9 mouse cellular contexts compared by ENCODE assay signal in genomic region chr17:12327847-12328518, GRCm38 (mm10). TPM values are rescaled to one million over a fixed set of nuclear protein-coding genes. Genes with fewer than 3 reads are reported as not detected.
DNase-seq lines count a peak whose midpoint lies in the region; ATAC-seq and TF ChIP-seq lines count a peak whose summit lies in the region.
"Had no signal": no experiment of that assay in that cellular context is flagged by ENCODE, and none has a peak within 500 bp of the region (broad histone marks: within the 10 kb centered on the region; RNA-seq: fewer than 3 reads in every experiment).

No protein-coding gene starts in this region.

- 32% methylated on average over 14 of the region's 14 CpGs for WGBS in liver, embryonic 16.5 days (ENCODE audit: insufficient replicate concordance)
- 46% methylated on average over 14 of the region's 14 CpGs for WGBS in liver, embryonic 12.5 days (ENCODE audit: insufficient replicate concordance)
- whole genome bisulfite sequencing in heart, embryonic 14.5 days = 14% methylated on average over 14 of the region's 14 CpGs

- H3K27me3 ChIP-seq in liver, embryonic 16.5 days (ENCODE audit: control insufficient read depth, insufficient read depth, low read depth, low read length) = no peaks in the 10 kb centered on the region
- peaks cover 5% of the 10 kb centered on the region; the same call in 1 of the 2 replicates for H3K27me3 ChIP-seq in liver, embryonic 12.5 days (replicated peaks)
- no peaks in the 10 kb centered on the region for H3K27me3 ChIP-seq in heart, embryonic 14.5 days (ENCODE audit: control insufficient read depth, insufficient read depth, low read length)
- H3K27me3 ChIP-seq in myocyte (ENCODE audit: control insufficient read depth, insufficient read depth, insufficient read length) = no peaks in the 10 kb centered on the region

- no peak overlapping the region for H3K4me2 ChIP-seq in liver, embryonic 16.5 days (ENCODE audit: low read depth, low read length)
- no peak overlapping the region for H3K4me2 ChIP-seq in liver, embryonic 12.5 days
- peak overlapping the region; percentile 42 for H3K4me2 ChIP-seq in heart, embryonic 14.5 days (ENCODE audit: low read length)
- peak overlapping the region; percentile 61 for H3K4me2 ChIP-seq in myocyte (ENCODE audit: low read depth)

- ATAC-seq in liver, embryonic 16.5 days (ENCODE audit: low read depth) = peak; percentile 68
- no peak for ATAC-seq in liver, embryonic 12.5 days
- ATAC-seq in heart, embryonic 14.5 days (ENCODE audit: insufficient number of reproducible peaks, insufficient read depth, low FRiP score, low read depth) = peak; percentile 62; the same call in 1 of the 2 replicates
- ATAC-seq in activated CD4-positive, CD25-positive, alpha-beta regulatory T cell, adult 4 months = no peak

- H3K36me3 ChIP-seq in liver, embryonic 16.5 days (ENCODE audit: control insufficient read depth, insufficient read depth) = no peaks in the 10 kb centered on the region
- no peaks in the 10 kb centered on the region for H3K36me3 ChIP-seq in liver, embryonic 12.5 days
- peaks cover 9% of the 10 kb centered on the region; the same call in 1 of the 2 replicates for H3K36me3 ChIP-seq in heart, embryonic 14.5 days (ENCODE audit: control insufficient read depth, insufficient read depth, low read length)
- no peaks in the 10 kb centered on the region for H3K36me3 ChIP-seq in myocyte (ENCODE audit: control insufficient read depth, insufficient read depth)

- DNase-seq in embryo, embryonic 11.5 days (ENCODE audit: low read depth, low spot score) = peak; percentile 22
- peak; percentile 83 for DNase-seq in kidney, postnatal 10 days
- no peak for DNase-seq in layer of hippocampus, postnatal 36 days

- no peak overlapping the region for H3K27ac ChIP-seq in liver, embryonic 16.5 days (ENCODE audit: low read length)
- no peak overlapping the region for H3K27ac ChIP-seq in liver, embryonic 12.5 days
- peak overlapping the region; percentile 71 to 73 for H3K27ac ChIP-seq in heart, embryonic 14.5 days (replicated peaks in 1 of 2; ENCODE audit: control insufficient read depth in 1 of 2, insufficient read depth in 1 of 2, low read depth in 2 of 2, low read length in 2 of 2)
- H3K27ac ChIP-seq: liver, embryonic 14.5 days had no signal

- H3K4me3 ChIP-seq in liver, embryonic 16.5 days (ENCODE audit: low read depth, low read length) = no peak overlapping the region
- H3K4me3 ChIP-seq in liver, embryonic 12.5 days = no peak overlapping the region
- H3K4me3 ChIP-seq in heart, embryonic 14.5 days (ENCODE audit: control insufficient read depth in 1 of 2, insufficient read depth in 1 of 2, low read depth in 1 of 2, low read length in 2 of 2) = no peak overlapping the region
- H3K4me3 ChIP-seq in myocyte = no peak overlapping the region

- no peak overlapping the region for H3K9ac ChIP-seq in liver, embryonic 16.5 days (ENCODE audit: low read depth, low read length)
- H3K9ac ChIP-seq in liver, embryonic 12.5 days = no peak overlapping the region
- H3K9ac ChIP-seq in heart, embryonic 14.5 days (ENCODE audit: low read length) = peak overlapping the region; percentile 45
- H3K9ac ChIP-seq: liver, embryonic 14.5 days had no signal

- no peaks in the 10 kb centered on the region for H3K9me3 ChIP-seq in liver, embryonic 16.5 days (replicated peaks; ENCODE audit: control insufficient read depth, low read length)
- no peaks in the 10 kb centered on the region for H3K9me3 ChIP-seq in liver, embryonic 12.5 days (replicated peaks)
- H3K9me3 ChIP-seq in heart, embryonic 14.5 days (ENCODE audit: control insufficient read depth, low read length) = no peaks in the 10 kb centered on the region

- H3K79me2 ChIP-seq in myocyte (ENCODE audit: control insufficient read depth, insufficient read depth) = no peaks in the 10 kb centered on the region

- H3K4me1 ChIP-seq in liver, embryonic 16.5 days (ENCODE audit: control insufficient read depth, low read depth, low read length) = no peaks in the 10 kb centered on the region
- H3K4me1 ChIP-seq in liver, embryonic 12.5 days = no peaks in the 10 kb centered on the region; the same call in 1 of the 2 replicates
- H3K4me1 ChIP-seq in heart, embryonic 14.5 days (ENCODE audit: control insufficient read depth in 2 of 2, insufficient read depth in 2 of 2, low read length in 2 of 2) = peaks cover 25 to 29% of the 10 kb centered on the region in 2 experiments

- no peak for TF ChIP-seq POLR2A in myocyte (IDR thresholded peaks at IDR 0.05; ENCODE audit: insufficient read length, low read depth)

- H3ac ChIP-seq in myocyte (ENCODE audit: control insufficient read depth, insufficient read length) = no peak overlapping the region

TF ChIP-seq in myocyte, 11 proteins besides CTCF, POLR2A, EP300 and RAD21:
- TF ChIP-seq CEBPB (IDR thresholded peaks at IDR 0.05; ENCODE audit: insufficient read depth, poor library complexity, severe bottlenecking) = no peak
- TF ChIP-seq MAX (IDR thresholded peaks at IDR 0.05; ENCODE audit: low read depth) = peak; percentile 66
- peak; percentile 12 to 73 (median 19) for TF ChIP-seq MYOG (IDR thresholded peaks at IDR 0.05; ENCODE audit: control insufficient read depth in 1 of 3, insufficient read depth in 1 of 3, insufficient read length in 2 of 3, low read depth in 2 of 3)
- peak; percentile 78 for TF ChIP-seq USF1 (IDR thresholded peaks at IDR 0.05; ENCODE audit: low read depth)
- TF ChIP-seq SRF (IDR thresholded peaks at IDR 0.05; ENCODE audit: control insufficient read depth, insufficient read length, low read depth) = no peak
- TF ChIP-seq MYOD1 (IDR thresholded peaks at IDR 0.05; ENCODE audit: control insufficient read depth in 1 of 3, insufficient read length in 2 of 3, low read depth in 2 of 3) = peak in 2 of 3 experiments; percentile 58 to 65

RNA-seq across cellular contexts. Expression of gene Map3k4, which starts 9.4 kb away (rescaled TPM):
- polyA plus RNA-seq in liver, embryonic 16.5 days (2015; fragmentation: Nextera tagmentation; extraction: Ambion mirVana) = 9.5 and 9.9 TPM in 2 replicates
- 23.0 and 24.2 TPM in 2 replicates for polyA plus RNA-seq in liver, embryonic 12.5 days (2016; fragmentation: Nextera tagmentation; extraction: Ambion mirVana)
- polyA plus RNA-seq in heart, embryonic 14.5 days (2014; fragmentation: Nextera tagmentation; extraction: Ambion mirVana) = 34.3 and 39.2 TPM in 2 replicates
- polyA plus RNA-seq in myocyte (2012; fragmentation: generic; extraction: Trizol) = 19.6 TPM
- 10 to 100 TPM; 10.0 to 11.9 TPM for polyA plus RNA-seq in activated CD4-positive, CD25-positive, alpha-beta regulatory T cell, adult 4 months (2017; shearing (Covaris generic))
- total RNA-seq in layer of hippocampus, postnatal 36 days (2021) = 10 to 100 TPM; 63.5 to 78.5 TPM

RNA-seq across cellular contexts. Expression of gene Plg, which starts 50.4 kb away (rescaled TPM):
- 472 and 552 TPM in 2 replicates for polyA plus RNA-seq in liver, embryonic 16.5 days (2015; fragmentation: Nextera tagmentation; extraction: Ambion mirVana)
- polyA plus RNA-seq in liver, embryonic 12.5 days (2016; fragmentation: Nextera tagmentation; extraction: Ambion mirVana) = 139 and 140 TPM in 2 replicates
- polyA plus RNA-seq in heart, embryonic 14.5 days (2014; fragmentation: Nextera tagmentation; extraction: Ambion mirVana) = not detected in 2 replicates
- polyA plus RNA-seq in myocyte (2012; fragmentation: generic; extraction: Trizol) = not detected
- polyA plus RNA-seq in activated CD4-positive, CD25-positive, alpha-beta regulatory T cell, adult 4 months (2017; shearing (Covaris generic)) = not detected
- not detected for total RNA-seq in layer of hippocampus, postnatal 36 days (2021)

Comparison
In these comparisons a context has a peak if more than half of its experiments do, and no peak if none do; other contexts are left out.
1. ATAC-seq: peak in liver, embryonic 16.5 days (single experiment) and heart, embryonic 14.5 days (single experiment); none in liver, embryonic 12.5 days (single experiment) and activated CD4-positive, CD25-positive, alpha-beta regulatory T cell, adult 4 months (single experiment).
2. H3K27ac ChIP-seq: peak in heart, embryonic 14.5 days (2 of 2); none in liver, embryonic 16.5 days (single experiment) and liver, embryonic 12.5 days (single experiment).
3. H3K4me2 ChIP-seq: peak in heart, embryonic 14.5 days (single experiment) and myocyte (single experiment); none in liver, embryonic 16.5 days (single experiment) and liver, embryonic 12.5 days (single experiment).
4. DNase-seq: peak in embryo, embryonic 11.5 days (single experiment) and kidney, postnatal 10 days (single experiment); none in layer of hippocampus, postnatal 36 days (0 of 2).
5. RNA of gene Plg, which starts 50.4 kb away (polyA plus RNA-seq): 472 to 552 TPM in liver, embryonic 16.5 days and 139 to 140 TPM in liver, embryonic 12.5 days; not detected in heart, embryonic 14.5 days, not detected in myocyte (single experiment) and not detected in activated CD4-positive, CD25-positive, alpha-beta regulatory T cell, adult 4 months; every median in the first group is over 100 times any median in the second.